7 mouse cellular contexts compared by ENCODE assay signal in genomic region chr7:34313443-34313875, GRCm38 (mm10). TPM values are rescaled to one million over a fixed set of nuclear protein-coding genes. Genes with fewer than 3 reads are reported as not detected.
DNase-seq lines count a peak whose midpoint lies in the region; ATAC-seq and TF ChIP-seq lines count a peak whose summit lies in the region.

TSS of gene 4931406P16Rik (minus strand) at chr7:34313551.

- H3K36me3 ChIP-seq in intestine, postnatal 0 days (ENCODE audit: control insufficient read depth, insufficient read depth) = no peaks in the 10 kb centered on the region
- H3K36me3 ChIP-seq in midbrain, embryonic 12.5 days = no peaks in the 10 kb centered on the region
- H3K36me3 ChIP-seq in small intestine, adult 2 months (ENCODE audit: control insufficient read depth, insufficient read depth, low read length) = no peaks in the 10 kb centered on the region

- peak within 1 kb of the TSS; percentile 96 for H3K9ac ChIP-seq in intestine, postnatal 0 days (ENCODE audit: low read depth, low read length)
- H3K9ac ChIP-seq in midbrain, embryonic 12.5 days (replicated peaks) = peak within 1 kb of the TSS; percentile 96

- peak within 1 kb of the TSS; percentile 80 for H3K4me2 ChIP-seq in intestine, postnatal 0 days (replicated peaks; ENCODE audit: low read depth)
- peak within 1 kb of the TSS; percentile 85 for H3K4me2 ChIP-seq in midbrain, embryonic 12.5 days (replicated peaks)

- intact Hi-C loops in left cerebral cortex, postnatal 4 days (cut with DNase I) = no loop called here

- peak within 1 kb of the TSS; percentile 98 for H3K4me3 ChIP-seq in intestine, postnatal 0 days (ENCODE audit: low read depth, low read length)
- peak within 1 kb of the TSS; percentile 99 for H3K4me3 ChIP-seq in midbrain, embryonic 12.5 days
- H3K4me3 ChIP-seq in small intestine, adult 2 months (ENCODE audit: low read depth, low read length) = peak within 1 kb of the TSS; percentile 91

- peak; percentile 86 for ATAC-seq in intestine, postnatal 0 days
- ATAC-seq in midbrain, embryonic 12.5 days (ENCODE audit: low FRiP score, low read depth) = peak; percentile 93

- H3K27ac ChIP-seq in intestine, postnatal 0 days (ENCODE audit: low read depth, low read length) = peak within 1 kb of the TSS; percentile 90
- peak within 1 kb of the TSS; percentile 92 for H3K27ac ChIP-seq in midbrain, embryonic 12.5 days (replicated peaks)
- peak within 1 kb of the TSS; percentile 52 for H3K27ac ChIP-seq in small intestine, adult 2 months (ENCODE audit: insufficient read depth, low read depth, low read length)

- H3K4me1 ChIP-seq in intestine, postnatal 0 days (replicated peaks; ENCODE audit: control insufficient read depth, insufficient read depth, low read length) = no peaks in the 10 kb centered on the region
- 0 out of 2 replicates have a peak, but pooled peaks cover 7% of the 10 kb centered on the region for H3K4me1 ChIP-seq in midbrain, embryonic 12.5 days
- H3K4me1 ChIP-seq in small intestine, adult 2 months (ENCODE audit: control insufficient read depth, insufficient read depth, insufficient read length, low read length) = no peaks in the 10 kb centered on the region; the same call in 1 of the 2 replicates

- no peaks in the 10 kb centered on the region for H3K9me3 ChIP-seq in intestine, postnatal 0 days (ENCODE audit: control insufficient read depth)
- no peaks in the 10 kb centered on the region for H3K9me3 ChIP-seq in midbrain, embryonic 12.5 days

- no peaks in the 10 kb centered on the region for H3K27me3 ChIP-seq in intestine, postnatal 0 days (replicated peaks; ENCODE audit: control insufficient read depth, insufficient read depth, low read length)
- H3K27me3 ChIP-seq in midbrain, embryonic 12.5 days = no peaks in the 10 kb centered on the region
- H3K27me3 ChIP-seq in small intestine, adult 2 months (ENCODE audit: control insufficient read depth, insufficient read depth, low read length) = no peaks in the 10 kb centered on the region

- TF ChIP-seq POLR2A in small intestine, adult 2 months (IDR thresholded peaks at IDR 0.05; ENCODE audit: low read depth, low read length) = peak; percentile 59

- under 1% methylated on average over 40 of the region's 41 CpGs for WGBS in intestine, postnatal 0 days
- WGBS in midbrain, embryonic 12.5 days = 1% methylated on average over 31 of the region's 41 CpGs
- under 1% methylated on average over 41 of the region's 41 CpGs for WGBS in small intestine, adult 2 months

- TF ChIP-seq CTCF in intestine, postnatal 0 days (IDR thresholded peaks at IDR 0.05; ENCODE audit: low read depth) = no peak
- no peak for TF ChIP-seq CTCF in small intestine, adult 2 months (IDR thresholded peaks at IDR 0.05; ENCODE audit: extremely low read depth, insufficient read length, insufficient replicate concordance, low read depth, low read length)

- DNase-seq in adrenal gland, adult 2 months = peak; percentile 93
- peak; percentile 69 for DNase-seq in embryo, embryonic 11.5 days (ENCODE audit: low read depth, low spot score)
- no peak for DNase-seq in gonadal fat pad, adult 2 months (ENCODE audit: low read depth)
- DNase-seq in left cerebral cortex, postnatal 4 days = peak; percentile 90

RNA-seq across cellular contexts. Expression of gene 4931406P16Rik, which starts in this region (rescaled TPM):
- total RNA-seq in adrenal gland, adult 2 months (2021) = 10 to 100 TPM; 57.9 to 68.4 TPM
- 40.3 and 44.5 TPM in 2 replicates for polyA plus RNA-seq in adrenal gland, adult 2 months (2012; rRNA removed)
- polyA plus RNA-seq in gonadal fat pad, adult 2 months (2012; rRNA removed) = 33.8 and 35.0 TPM in 2 replicates
- polyA plus RNA-seq in intestine, postnatal 0 days (2015; fragmentation: Nextera tagmentation; extraction: Ambion mirVana) = 18.6 and 21.2 TPM in 2 replicates
- 10 to 100 TPM; 50.3 to 64.9 TPM for total RNA-seq in left cerebral cortex, postnatal 4 days (2021)
- polyA plus RNA-seq in midbrain, embryonic 12.5 days (2016; fragmentation: Nextera tagmentation; extraction: Ambion mirVana) = 37.7 and 37.9 TPM in 2 replicates
- polyA plus RNA-seq in small intestine, adult 2 months (2012; rRNA removed) = 7.5 and 15.8 TPM in 2 replicates
